Mouse (Mus musculus): ENCODE results near the gene Tbc1d1. TPM values are rescaled to one million over a fixed set of nuclear protein-coding genes. Genes with fewer than 3 reads are reported as not detected.
A peak's percentile ranks its signal among the peaks of the same experiment; 100 is the strongest.
"Not testable (repeated sequence)": the region's sequence is repeated elsewhere in the genome, so short reads cannot be mapped to it uniquely, and the experiment has no call there.

Tbc1d1 gene
- total RNA-seq, 2 experiments from 2014 or later = 11.0 to 13.3 TPM

GRCm38 (mm10) chr5:64315088-64315487 lies 159.0 kb downstream of the Tbc1d1 start:
- peak in 1 of 2 experiments; percentile 20 for DNase-seq

- peak in 1 of 2 experiments; percentile 16 for DNase-seq
These were observed 167.2 kb downstream of the Tbc1d1 start for GRCm38 (mm10) chr5:64323286-64323685.

DNA sequence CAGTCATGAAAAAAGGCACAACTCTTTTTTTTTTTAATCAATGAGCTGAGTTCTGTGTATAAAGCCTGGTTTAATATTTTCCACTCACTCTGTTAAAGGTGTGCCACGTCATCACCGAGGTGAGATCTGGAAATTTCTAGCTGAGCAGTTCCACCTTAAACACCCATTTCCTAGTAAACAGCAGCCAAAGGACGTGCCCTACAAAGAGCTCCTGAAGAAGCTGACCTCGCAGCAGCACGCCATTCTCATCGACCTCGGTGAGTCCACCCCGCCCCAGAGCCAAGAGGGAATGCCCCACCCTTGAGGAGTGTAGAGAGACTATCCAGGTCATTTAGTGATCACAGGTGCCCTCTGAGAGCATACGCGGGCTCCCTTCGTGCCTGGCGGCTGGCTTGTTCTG lies 168.2 kb downstream of the Tbc1d1 start:
- peak; percentile 32 to 60 for DNase-seq

GRCm38 (mm10) chr5:64324920-64325319 lies 168.8 kb downstream of the Tbc1d1 start:
- no peak for DNase-seq

GRCm38 (mm10) chr5:64325741-64326355 lies 169.7 kb downstream of the Tbc1d1 start:
- DNase-seq = peak in 1 of 2 experiments; percentile 40

GRCm38 (mm10) chr5:64326427-64327181 lies 170.5 kb downstream of the Tbc1d1 start:
- DNase-seq = peak; percentile 90 to 96

DNA sequence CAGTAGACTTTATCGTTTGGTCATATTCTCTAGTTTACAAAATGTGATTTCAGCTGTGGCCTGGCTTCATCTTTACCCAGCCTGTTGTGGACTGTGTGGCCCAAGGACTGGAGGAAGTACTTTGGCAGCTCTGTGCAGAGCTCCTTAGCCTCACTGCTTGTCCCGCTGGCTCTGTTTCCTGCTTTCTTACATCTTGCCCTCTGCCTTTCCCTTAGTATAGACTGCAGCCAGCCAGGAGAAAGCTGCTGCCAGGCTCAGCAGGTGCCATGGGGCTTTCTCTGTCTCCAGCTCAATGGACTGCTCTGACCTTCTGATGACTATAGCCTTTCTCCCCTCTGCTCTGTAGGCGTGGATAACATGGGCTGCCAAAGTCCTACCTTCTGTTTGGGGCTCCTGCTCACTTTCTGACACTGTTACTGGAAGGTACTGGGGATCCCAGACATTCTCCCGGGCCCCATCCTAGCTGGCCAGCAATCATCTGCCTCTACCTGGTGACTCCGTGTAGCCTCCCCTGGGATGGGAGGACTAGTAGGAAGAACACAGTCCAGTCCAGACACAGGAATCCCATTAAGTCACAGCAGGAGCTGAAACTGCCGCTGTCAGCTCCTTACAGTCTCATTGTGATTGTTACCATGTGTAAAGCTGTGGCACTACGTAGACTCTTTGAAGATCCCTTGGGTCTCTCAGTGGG lies 171.3 kb downstream of the Tbc1d1 start:
- peak; percentile 62 to 66 for DNase-seq

GRCm38 (mm10) chr5:64336767-64337408 lies 180.8 kb downstream of the Tbc1d1 start:
- DNase-seq = peak; percentile 88 to 91

GRCm38 (mm10) chr5:64338795-64339194 lies 182.7 kb downstream of the Tbc1d1 start:
- DNase-seq = not testable (repeated sequence)

GRCm38 (mm10) chr5:64340366-64340765 lies 184.3 kb downstream of the Tbc1d1 start:
- no peak for DNase-seq

DNA sequence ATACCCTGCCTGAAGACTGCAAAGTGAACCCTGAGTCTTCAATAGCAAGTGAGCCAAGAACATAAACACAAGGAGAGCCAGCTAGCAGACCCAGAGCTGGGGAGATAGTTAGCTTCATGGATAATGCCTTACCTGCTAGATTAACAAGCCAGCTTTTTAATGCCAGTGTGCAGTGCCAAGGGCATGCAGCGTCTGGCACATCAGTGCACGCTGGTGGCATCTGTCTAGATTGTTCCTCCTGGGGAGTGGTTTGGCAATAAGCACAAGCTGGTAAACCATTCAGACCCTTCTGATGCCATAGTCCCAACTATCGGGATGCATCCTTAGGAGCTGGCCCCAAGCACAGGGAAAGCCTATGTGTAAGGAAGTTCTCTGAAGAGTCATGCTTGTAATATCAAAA lies 185.6 kb downstream of the Tbc1d1 start:
- no peak for DNase-seq

DNA sequence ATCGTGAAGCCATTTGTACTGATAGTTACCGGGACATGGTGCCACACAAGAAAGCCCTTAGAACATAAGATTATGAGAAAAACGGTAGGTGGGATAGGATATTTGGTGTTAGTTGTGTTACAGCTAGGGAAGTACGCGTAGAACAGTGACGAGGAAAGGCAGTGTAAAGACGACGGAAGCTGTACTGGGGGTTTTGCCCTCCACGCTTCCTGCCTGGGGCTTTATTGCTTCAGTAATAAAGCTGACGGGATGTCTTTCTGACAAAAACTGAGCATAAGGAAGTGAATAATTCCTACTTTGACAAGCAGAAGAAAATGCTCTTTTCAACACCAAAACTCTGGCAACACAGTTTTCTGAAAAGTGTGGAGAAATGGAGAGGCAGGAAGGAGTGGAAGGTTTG lies 186.0 kb downstream of the Tbc1d1 start:
- no peak for DNase-seq

- peak in 1 of 2 experiments; percentile 72 for DNase-seq
These were observed 188.0 kb downstream of the Tbc1d1 start for GRCm38 (mm10) chr5:64343972-64344700.

DNA sequence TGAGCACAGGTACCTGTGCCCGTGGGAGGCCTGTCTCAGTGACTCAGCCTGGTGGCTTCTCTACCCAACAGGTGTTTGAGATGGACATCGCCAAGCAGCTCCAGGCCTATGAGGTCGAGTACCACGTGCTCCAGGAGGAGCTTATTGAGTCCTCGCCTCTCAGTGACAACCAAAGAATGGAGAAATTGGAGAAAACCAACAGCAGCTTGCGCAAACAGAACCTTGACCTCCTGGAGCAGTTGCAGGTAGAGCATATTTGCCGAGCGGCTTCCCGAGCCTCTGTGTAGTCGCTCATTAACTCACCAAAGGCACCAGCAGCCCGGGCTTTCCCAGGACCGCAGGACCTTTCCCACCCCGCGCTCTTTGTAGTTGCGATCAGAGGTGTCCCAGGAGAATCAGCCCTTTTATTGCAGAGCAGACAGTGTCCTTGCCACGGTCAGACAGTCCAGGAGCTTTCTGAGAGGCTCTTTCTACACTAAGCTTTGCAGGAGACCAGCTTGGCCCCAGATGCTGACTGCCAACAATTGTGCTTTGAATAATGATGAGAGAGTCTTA lies 189.2 kb downstream of the Tbc1d1 start:
- no peak for DNase-seq

DNA sequence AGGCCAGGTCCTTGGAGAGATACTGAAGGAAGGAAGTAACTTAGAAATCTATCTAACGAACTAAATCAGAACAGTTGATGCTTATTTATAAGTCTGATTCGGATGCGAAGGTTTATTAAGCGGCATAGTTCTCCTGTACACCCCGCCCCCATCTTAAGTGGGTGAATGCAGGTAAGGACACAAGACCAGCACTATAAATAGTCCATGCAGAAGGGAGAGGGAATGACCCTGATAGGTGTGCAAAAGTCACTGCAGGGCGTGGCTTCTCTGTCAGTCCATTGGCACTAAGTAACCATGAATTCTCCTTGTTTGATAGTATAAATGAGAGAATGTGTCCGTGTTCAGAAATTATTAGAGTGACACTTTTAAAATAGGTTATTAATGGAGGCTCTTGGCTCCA lies 189.7 kb downstream of the Tbc1d1 start:
- DNase-seq = no peak

GRCm38 (mm10) chr5:64346343-64346885 lies 190.3 kb downstream of the Tbc1d1 start:
- DNase-seq = no peak

DNA sequence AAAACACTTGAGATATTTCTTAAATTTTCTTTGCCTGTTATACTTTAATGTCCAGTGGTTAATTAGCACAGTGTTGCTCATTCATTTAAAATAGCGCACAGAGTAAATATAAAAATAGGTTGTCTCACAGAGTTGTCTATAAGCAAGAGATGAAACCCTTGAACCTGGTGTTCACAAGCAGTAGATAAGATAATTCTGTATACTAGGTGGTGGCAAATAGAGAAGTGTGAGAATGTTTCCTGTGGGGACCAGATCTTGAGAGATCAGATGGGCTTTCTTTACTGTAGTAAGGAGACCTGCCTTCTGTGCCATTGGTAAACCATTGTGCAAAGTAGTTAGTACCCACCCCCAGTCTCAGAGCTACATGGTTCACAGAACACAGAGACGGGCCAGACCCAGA lies 192.1 kb downstream of the Tbc1d1 start:
- DNase-seq = no peak

DNA sequence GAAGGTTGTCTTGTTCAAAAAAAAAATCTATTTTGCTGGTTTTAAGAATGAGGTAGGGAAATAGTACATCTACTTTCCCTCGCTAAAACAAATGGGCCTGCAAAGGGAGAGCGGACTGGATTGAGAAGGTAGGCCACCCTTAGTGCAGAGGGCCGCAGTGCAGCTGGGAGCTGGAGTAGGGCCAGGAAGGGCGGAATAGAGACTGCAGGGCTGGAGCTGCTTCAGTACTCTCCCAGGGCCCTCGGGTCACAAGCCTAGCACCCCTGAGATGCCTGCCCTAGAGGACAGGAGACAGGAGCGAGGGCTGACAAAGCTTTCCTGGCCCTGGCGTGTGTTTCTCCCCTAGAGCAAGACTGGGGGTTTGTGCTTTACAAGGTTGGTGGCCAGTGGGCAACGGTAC lies 192.7 kb downstream of the Tbc1d1 start:
- DNase-seq = no peak

DNA sequence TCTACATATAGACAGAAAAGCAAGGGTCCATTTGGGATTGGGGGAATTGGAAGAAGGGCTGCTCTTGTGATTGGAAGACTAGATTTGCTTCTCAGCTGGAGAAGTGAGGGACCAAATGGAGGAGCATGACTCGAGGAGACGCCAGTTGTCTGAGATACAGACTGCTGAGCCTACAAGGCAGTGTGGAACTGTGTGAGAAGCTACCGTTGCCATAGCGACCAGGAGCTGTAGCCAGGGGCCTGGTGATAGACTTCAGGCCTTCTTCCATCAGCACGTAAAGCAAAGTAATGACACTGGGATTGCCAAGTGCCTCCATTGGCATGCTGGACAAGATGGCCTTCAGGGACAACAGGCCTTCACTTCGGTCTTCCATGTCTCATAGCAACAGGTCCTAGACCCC lies 195.9 kb downstream of the Tbc1d1 start:
- DNase-seq = no peak

DNA sequence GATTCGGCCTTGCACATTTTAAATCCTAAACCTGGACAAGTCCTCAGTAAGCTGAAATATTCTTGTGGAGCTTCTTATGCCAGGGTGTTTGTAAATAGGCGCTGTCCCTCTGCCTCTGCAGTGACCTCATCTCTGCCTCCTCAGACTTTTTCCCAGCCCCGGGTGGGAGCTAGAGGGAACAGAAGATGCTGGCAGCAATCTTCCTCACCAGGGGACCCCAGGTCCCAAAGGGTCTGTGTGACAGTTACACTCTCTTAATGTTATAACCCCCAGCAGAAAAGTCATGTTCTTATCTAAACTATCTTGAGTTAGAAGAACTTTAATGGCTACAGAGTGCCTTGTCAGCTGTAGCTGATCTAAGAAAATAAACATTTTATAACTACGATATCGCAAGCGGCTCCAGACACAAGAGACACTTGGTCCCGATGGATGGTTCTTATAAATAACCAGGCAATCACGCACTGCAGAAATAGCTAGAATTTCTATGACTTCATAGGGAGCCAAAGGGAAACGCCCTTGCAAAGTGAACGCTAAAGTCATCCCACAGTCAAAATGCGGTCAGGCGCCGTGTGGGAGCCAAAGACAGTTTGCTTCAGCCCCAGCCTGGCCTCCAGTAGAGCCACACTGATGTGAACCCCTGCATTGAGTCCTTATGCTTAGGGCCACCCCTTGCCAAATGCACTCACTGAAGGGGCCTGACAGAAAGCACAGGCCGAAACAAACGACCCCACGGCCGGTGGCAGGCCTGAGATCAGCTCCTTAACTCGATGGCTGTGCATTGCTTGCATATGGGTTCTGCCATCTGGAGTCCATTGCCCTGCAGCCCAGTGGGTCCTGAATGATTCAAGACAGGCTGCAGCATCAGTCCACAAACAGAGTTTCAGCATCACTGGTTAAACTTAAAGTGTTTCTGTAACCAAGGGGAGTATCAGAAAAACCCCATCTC lies 202.8 kb downstream of the Tbc1d1 start:
- DNase-seq = peak in 1 of 2 experiments; percentile 42
